9 mouse cellular contexts compared by ENCODE assay signal in the genomic region with DNA sequence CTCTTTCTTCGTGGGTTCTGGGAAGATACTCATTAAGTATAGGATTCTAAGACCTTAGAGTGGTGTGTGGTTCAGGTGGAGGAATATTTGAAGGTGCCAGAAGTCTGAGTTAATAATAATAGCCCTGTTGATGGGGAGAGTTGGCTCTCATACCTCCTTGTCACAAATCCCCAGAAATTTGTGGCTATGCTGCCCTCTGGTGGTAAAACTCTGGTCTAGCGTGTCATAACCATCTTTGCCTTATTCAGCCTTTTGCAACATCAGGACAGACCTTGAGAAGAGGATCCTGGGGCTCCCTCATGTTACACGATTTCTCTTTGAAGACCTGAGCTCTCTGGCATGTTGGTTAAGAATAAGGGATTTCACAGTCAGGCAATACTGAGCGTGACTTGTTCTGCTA. TPM values are rescaled to one million over a fixed set of nuclear protein-coding genes. Genes with fewer than 3 reads are reported as not detected.
A peak's percentile ranks its signal among the peaks of the same experiment; 100 is the strongest.
DNase-seq lines count a peak whose midpoint lies in the region; ATAC-seq and TF ChIP-seq lines count a peak whose summit lies in the region.
"Had no signal": no experiment of that assay in that cellular context is flagged by ENCODE, and none has a peak within 500 bp of the region (broad histone marks: within the 10 kb centered on the region; RNA-seq: fewer than 3 reads in every experiment).

No protein-coding gene starts in this region.

- WGBS in hindbrain, embryonic 14.5 days = 13% methylated on average over 4 of the region's 4 CpGs
- WGBS in hindbrain, embryonic 13.5 days = 13% methylated on average over 4 of the region's 4 CpGs
- WGBS in heart, embryonic 16.5 days = 18% methylated on average over 4 of the region's 4 CpGs

- TF ChIP-seq CTCF in Patski (IDR thresholded peaks at IDR 0.05) = peak; percentile 90

- CTCF ChIA-PET in Patski (lab: Charles Lee) = interaction anchor here (0.7 to 4.0 kb wide), 9 partner anchors 10 to 165 kb away, joined by 3 to 22 read pairs (median 4); no protein-coding TSS in a partner anchor

- H3K4me3 ChIP-seq in hindbrain, embryonic 14.5 days (replicated peaks; ENCODE audit: low read length) = no peak overlapping the region
- H3K4me3 ChIP-seq in hindbrain, embryonic 13.5 days = no peak overlapping the region
- no peak overlapping the region for H3K4me3 ChIP-seq in heart, embryonic 16.5 days (ENCODE audit: low read length)
- H3K4me3 ChIP-seq: midbrain, embryonic 12.5 days had no signal

- H3K27ac ChIP-seq in hindbrain, embryonic 14.5 days = no peak overlapping the region
- no peak overlapping the region for H3K27ac ChIP-seq in hindbrain, embryonic 13.5 days
- H3K27ac ChIP-seq in heart, embryonic 16.5 days (ENCODE audit: low read length) = 0 out of 2 replicates have a peak overlapping the region, but pooled peaks have one; percentile 12
- H3K27ac ChIP-seq: midbrain, embryonic 12.5 days had no signal

- 0 out of 2 replicates have a peak, but pooled peaks cover 3% of the 10 kb centered on the region for H3K4me1 ChIP-seq in hindbrain, embryonic 14.5 days (replicated peaks; ENCODE audit: control insufficient read depth, insufficient read depth, low read length)
- peaks cover 33% of the 10 kb centered on the region for H3K4me1 ChIP-seq in hindbrain, embryonic 13.5 days (replicated peaks)
- H3K4me1 ChIP-seq in heart, embryonic 16.5 days (ENCODE audit: control insufficient read depth, insufficient read depth, low read length) = peaks cover 19% of the 10 kb centered on the region

- POLR2A ChIA-PET in Patski (lab: Charles Lee) = no interaction called here

- no peak overlapping the region for H3K4me2 ChIP-seq in hindbrain, embryonic 14.5 days (replicated peaks)
- no peak overlapping the region for H3K4me2 ChIP-seq in hindbrain, embryonic 13.5 days
- no peak overlapping the region for H3K4me2 ChIP-seq in heart, embryonic 16.5 days (ENCODE audit: low read depth, low read length)
- H3K4me2 ChIP-seq: midbrain, embryonic 12.5 days had no signal

- DNase-seq in hindbrain, embryonic 14.5 days (ENCODE audit: low spot score) = peak; percentile 94
- peak; percentile 35 for DNase-seq in Patski (ENCODE audit: low read depth, low spot score)
- peak; percentile 59 to 76 for DNase-seq in cerebellum, postnatal 4 days (ENCODE audit: low spot score in 2 of 2)
- DNase-seq in layer of hippocampus, postnatal 10 days (ENCODE audit: low spot score in 2 of 2) = peak; percentile 80 to 82
- DNase-seq in spleen, postnatal 36 days (ENCODE audit: low spot score in 2 of 2) = peak; percentile 68 to 76

- H3K9me3 ChIP-seq in hindbrain, embryonic 14.5 days (ENCODE audit: control insufficient read depth, low read length) = no peaks in the 10 kb centered on the region
- H3K9me3 ChIP-seq in hindbrain, embryonic 13.5 days = no peaks in the 10 kb centered on the region
- no peaks in the 10 kb centered on the region for H3K9me3 ChIP-seq in heart, embryonic 16.5 days (replicated peaks; ENCODE audit: control insufficient read depth, low read length)
- H3K9me3 ChIP-seq: midbrain, embryonic 12.5 days had no signal

- H3K27me3 ChIP-seq in hindbrain, embryonic 14.5 days (ENCODE audit: control insufficient read depth, insufficient read depth, low read length) = no peaks in the 10 kb centered on the region
- peaks cover 42% of the 10 kb centered on the region for H3K27me3 ChIP-seq in hindbrain, embryonic 13.5 days
- H3K27me3 ChIP-seq in Patski = no peaks in the 10 kb centered on the region
- H3K27me3 ChIP-seq in heart, embryonic 16.5 days (ENCODE audit: control insufficient read depth, insufficient read depth, low read length) = peaks cover 32% of the 10 kb centered on the region

- ATAC-seq in hindbrain, embryonic 14.5 days (ENCODE audit: low FRiP score) = no peak
- no peak for ATAC-seq in hindbrain, embryonic 13.5 days (ENCODE audit: low FRiP score)
- ATAC-seq in Patski = peak; percentile 14
- no peak for ATAC-seq in heart, embryonic 16.5 days (replicated peaks; ENCODE audit: extremely low read depth, insufficient read depth, low FRiP score)
- ATAC-seq in megakaryocyte, adult 5-6 weeks (ENCODE audit: poor library complexity, severe bottlenecking) = peak; percentile 48

- H3K36me3 ChIP-seq in hindbrain, embryonic 14.5 days (replicated peaks; ENCODE audit: control insufficient read depth, insufficient read depth) = no peaks in the 10 kb centered on the region
- no peaks in the 10 kb centered on the region for H3K36me3 ChIP-seq in hindbrain, embryonic 13.5 days
- H3K36me3 ChIP-seq in heart, embryonic 16.5 days (ENCODE audit: control insufficient read depth, insufficient read depth) = peaks cover 25% of the 10 kb centered on the region

- in situ Hi-C loops in Patski (cut with MboI; ENCODE audit: low pct_unique_long_range_greater_than_20kb) = no loop called here

- no peak overlapping the region for H3K9ac ChIP-seq in hindbrain, embryonic 14.5 days
- H3K9ac ChIP-seq in hindbrain, embryonic 13.5 days = no peak overlapping the region
- H3K9ac ChIP-seq in heart, embryonic 16.5 days (ENCODE audit: low read length) = no peak overlapping the region
- H3K9ac ChIP-seq: midbrain, embryonic 12.5 days had no signal

RNA-seq across cellular contexts. Expression of a gene that starts 2.5 kb away (rescaled TPM):
- 25.7 and 25.9 TPM in 2 replicates for polyA plus RNA-seq in hindbrain, embryonic 14.5 days (2014; fragmentation: Nextera tagmentation; extraction: Ambion mirVana)
- polyA plus RNA-seq in hindbrain, embryonic 13.5 days (2015; fragmentation: Nextera tagmentation; extraction: Ambion mirVana) = 18.6 and 19.9 TPM in 2 replicates
- polyA plus RNA-seq in Patski (2021) = 22.9 TPM
- polyA plus RNA-seq in heart, embryonic 16.5 days (2015; fragmentation: Nextera tagmentation; extraction: Ambion mirVana) = 6.5 and 7.5 TPM in 2 replicates
- 10 to 100 TPM; 36.5 to 45.0 TPM for total RNA-seq in layer of hippocampus, postnatal 10 days (2021)
- 35.8 and 40.1 TPM in 2 replicates for total RNA-seq in megakaryocyte, adult 5-6 weeks (2015)
- total RNA-seq in megakaryocyte, adult 5-6 weeks (2017) = 6.8 and 9.4 TPM in 2 replicates

RNA-seq across cellular contexts. Expression of a gene that starts 24.1 kb away (rescaled TPM):
- 7.7 and 8.1 TPM in 2 replicates for polyA plus RNA-seq in hindbrain, embryonic 14.5 days (2014; fragmentation: Nextera tagmentation; extraction: Ambion mirVana)
- polyA plus RNA-seq in hindbrain, embryonic 13.5 days (2015; fragmentation: Nextera tagmentation; extraction: Ambion mirVana) = 8.6 and 8.9 TPM in 2 replicates
- polyA plus RNA-seq in Patski (2021) = 48.6 TPM
- polyA plus RNA-seq in heart, embryonic 16.5 days (2015; fragmentation: Nextera tagmentation; extraction: Ambion mirVana) = 64.0 and 72.7 TPM in 2 replicates
- total RNA-seq in layer of hippocampus, postnatal 10 days (2021) = 1 to 10 TPM; 6.7 to 7.5 TPM
- 18.4 and 21.4 TPM in 2 replicates for total RNA-seq in megakaryocyte, adult 5-6 weeks (2015)
- 8.3 and 9.5 TPM in 2 replicates for total RNA-seq in megakaryocyte, adult 5-6 weeks (2017)

RNA-seq across cellular contexts. Expression of a gene that starts 32.0 kb away (rescaled TPM):
- 0.12 and 0.39 TPM in 2 replicates for polyA plus RNA-seq in hindbrain, embryonic 14.5 days (2014; fragmentation: Nextera tagmentation; extraction: Ambion mirVana)
- polyA plus RNA-seq in hindbrain, embryonic 13.5 days (2015; fragmentation: Nextera tagmentation; extraction: Ambion mirVana) = 0.23 and 0.34 TPM in 2 replicates
- not detected for polyA plus RNA-seq in Patski (2021)
- polyA plus RNA-seq in heart, embryonic 16.5 days (2015; fragmentation: Nextera tagmentation; extraction: Ambion mirVana) = 0.19 TPM in 1 of 2 replicates, not detected in the other
- 1 to 10 TPM in 1 of 2 experiments, under 1 TPM in 1; 0.89 to 1.0 TPM for total RNA-seq in layer of hippocampus, postnatal 10 days (2021)
- 2.9 and 3.8 TPM in 2 replicates for total RNA-seq in megakaryocyte, adult 5-6 weeks (2015)
- 1.7 and 3.3 TPM in 2 replicates for total RNA-seq in megakaryocyte, adult 5-6 weeks (2017)

Comparison
In these comparisons a context has a peak if more than half of its experiments do, and no peak if none do; other contexts are left out.
1. ATAC-seq: peak in Patski (single experiment) and megakaryocyte, adult 5-6 weeks (single experiment); none in hindbrain, embryonic 14.5 days (single experiment), hindbrain, embryonic 13.5 days (single experiment) and heart, embryonic 16.5 days (single experiment).
2. DNase-seq: peak in every context shown above with its lines; median percentile 94 in hindbrain, embryonic 14.5 days; 81 in layer of hippocampus, postnatal 10 days; 72 in spleen, postnatal 36 days; 68 in cerebellum, postnatal 4 days; 35 in Patski.